Mouse (Mus musculus): ENCODE measurements at regions not wholly inside any gene's neighbourhood (a gene's known extent, or its start where the extent isn't known, plus 50 kb on each side); places are given as distances from the start of the nearest gene placed in this dataset.

- no peak for DNase-seq (ENCODE audit: low read depth, low spot score)
These were observed 94.7 kb downstream of the Zfp36l1 start for GRCm38 (mm10) chr12:80018086-80018485.

DNA sequence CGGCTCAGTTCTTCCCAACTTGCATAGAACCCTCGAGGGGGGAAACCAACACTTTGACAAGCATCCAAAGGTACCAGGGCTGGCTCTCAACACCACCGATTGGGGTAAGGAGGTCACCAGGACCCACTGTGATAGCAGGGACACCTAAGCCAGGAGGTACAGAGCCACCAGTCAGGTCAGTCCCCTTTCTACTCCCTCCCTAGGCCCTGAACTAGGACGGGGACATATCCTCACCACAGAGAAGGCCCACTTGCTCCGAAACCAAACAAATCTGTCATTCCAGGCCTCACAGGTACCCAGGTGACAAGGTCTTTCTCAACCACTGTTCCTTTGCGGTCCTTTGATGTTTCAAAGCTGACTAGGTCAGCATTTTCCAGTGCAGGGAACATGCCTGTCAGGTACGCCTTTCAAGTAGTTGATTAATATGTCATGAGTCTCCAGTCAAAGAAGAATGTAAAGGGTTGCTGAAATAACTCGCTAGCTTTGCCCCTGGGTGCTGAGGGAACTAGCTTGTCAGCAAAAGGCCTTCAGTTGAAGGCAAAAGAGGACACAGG is 95.4 kb downstream of the Zfp36l1 start:
- no peak for DNase-seq (ENCODE audit: low read depth, low spot score)

DNA sequence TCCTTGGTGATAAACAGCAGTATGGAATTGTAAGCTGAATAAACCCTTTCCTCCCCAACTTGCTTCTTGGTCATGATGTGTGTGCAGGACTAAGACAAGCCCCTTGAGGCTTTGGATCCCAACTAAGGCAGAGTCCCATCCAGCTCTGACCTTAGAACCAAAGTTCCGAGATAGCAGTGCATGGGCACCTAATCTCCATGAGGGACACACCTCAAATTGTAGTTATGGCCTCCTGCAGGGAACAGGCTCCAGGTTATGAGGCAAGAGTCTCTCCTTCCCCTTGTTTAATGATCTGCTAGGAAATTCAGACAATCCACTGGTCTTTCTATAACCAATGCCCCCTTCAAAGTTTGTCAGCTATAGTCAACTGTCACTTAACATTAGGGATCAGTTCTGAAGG is 96.9 kb downstream of the Zfp36l1 start:
- DNase-seq (ENCODE audit: low read depth, low spot score): no peak

GRCm38 (mm10) chr12:80014598-80014983 is 98.2 kb downstream of the Zfp36l1 start:
- DNase-seq (ENCODE audit: low read depth, low spot score): no peak

DNA sequence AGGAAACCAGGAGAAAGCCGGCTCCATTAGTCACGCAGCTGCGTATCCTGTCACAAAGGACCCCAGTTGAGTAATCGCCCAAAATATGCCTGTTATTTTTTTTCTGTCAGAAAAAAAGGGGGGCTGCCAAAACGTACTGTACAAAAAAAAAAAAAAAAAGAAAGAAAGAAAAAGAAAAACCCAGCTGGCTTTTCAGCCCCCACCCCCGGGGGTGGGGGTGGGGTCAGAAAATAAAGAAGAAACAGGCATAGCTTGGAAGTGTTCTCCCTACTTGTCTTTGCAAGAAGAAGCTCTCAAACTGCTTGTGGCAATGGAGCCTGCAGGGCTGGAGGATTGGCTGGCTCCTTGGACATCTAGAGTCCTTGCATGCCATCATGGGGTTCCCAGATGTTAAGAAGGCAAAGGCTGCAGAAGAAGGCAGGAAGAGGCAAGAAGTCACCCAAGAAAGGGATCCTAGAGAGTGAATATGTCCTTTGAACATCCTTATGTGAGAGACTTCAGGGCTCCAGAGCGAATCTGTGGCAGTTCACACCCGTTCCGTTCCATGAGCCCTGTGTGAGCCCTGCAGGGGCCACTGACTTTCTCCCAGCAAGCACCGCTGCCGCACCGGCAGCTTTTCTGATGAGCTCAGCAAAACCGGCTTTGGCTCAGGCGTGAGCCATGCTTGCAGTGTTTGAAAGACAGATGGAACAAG is 98.8 kb downstream of the Zfp36l1 start:
- peak; percentile 34 for DNase-seq (ENCODE audit: low read depth, low spot score)

DNA sequence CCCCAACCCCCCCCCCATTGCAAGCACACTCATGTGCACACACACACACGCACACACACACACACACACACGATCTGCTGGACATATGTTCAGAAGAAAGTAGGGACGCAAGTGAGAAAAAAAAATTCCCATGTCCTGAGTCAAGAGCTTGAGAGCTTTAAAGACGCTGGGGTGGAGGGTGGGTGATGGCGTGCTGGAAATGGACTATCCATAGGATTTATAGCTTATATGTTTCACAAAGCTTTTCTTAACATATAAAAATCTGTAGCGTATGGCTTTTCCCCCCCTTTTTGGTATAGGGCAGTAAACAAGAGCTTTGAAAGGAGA is 99.3 kb downstream of the Zfp36l1 start:
- no peak for DNase-seq (ENCODE audit: low read depth, low spot score)

DNA sequence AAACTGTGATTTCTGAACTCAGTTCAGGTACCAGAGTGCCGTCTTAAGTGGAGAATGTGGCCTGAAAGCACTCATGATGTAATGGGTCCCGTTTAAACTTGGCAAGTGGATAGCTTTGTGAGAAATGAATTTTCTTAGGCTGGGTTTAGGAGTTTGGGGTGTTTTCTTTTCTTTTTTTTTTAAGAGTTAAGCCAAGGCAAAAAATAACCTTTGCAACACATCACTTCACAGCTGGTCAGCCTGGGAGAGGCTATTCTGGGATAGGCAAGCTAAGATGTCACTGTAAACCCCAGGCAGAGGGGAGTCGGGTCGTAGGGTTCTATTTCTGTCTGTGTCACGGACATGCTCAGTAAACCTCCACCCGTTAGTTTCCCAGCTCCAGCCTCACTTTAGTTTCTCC is 100.9 kb downstream of the Zfp36l1 start:
- no peak for DNase-seq (ENCODE audit: low read depth, low spot score)

DNA sequence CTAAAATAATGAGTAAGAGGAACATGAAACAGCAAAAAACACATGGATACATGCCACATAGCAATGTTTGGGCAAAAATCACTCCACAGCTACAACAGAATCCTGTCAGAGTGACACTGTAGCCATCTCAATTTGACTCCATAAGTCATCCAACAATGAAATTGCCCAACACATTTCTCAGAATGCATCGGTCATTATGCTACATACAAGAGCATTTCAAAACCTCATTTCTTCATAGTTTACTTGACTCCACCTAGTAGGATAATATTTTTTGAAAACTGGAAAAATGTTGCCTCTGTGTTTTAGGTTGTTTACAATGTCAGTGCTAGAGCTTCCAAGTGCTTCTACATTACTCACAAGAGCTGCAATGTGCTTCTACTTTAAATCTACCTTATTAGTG is 101.9 kb downstream of the Zfp36l1 start:
- no peak for DNase-seq (ENCODE audit: low read depth, low spot score)

- no peak for DNase-seq (ENCODE audit: low read depth, low spot score)
These were observed 102.6 kb downstream of the Zfp36l1 start for GRCm38 (mm10) chr12:80010220-80010619.

DNA sequence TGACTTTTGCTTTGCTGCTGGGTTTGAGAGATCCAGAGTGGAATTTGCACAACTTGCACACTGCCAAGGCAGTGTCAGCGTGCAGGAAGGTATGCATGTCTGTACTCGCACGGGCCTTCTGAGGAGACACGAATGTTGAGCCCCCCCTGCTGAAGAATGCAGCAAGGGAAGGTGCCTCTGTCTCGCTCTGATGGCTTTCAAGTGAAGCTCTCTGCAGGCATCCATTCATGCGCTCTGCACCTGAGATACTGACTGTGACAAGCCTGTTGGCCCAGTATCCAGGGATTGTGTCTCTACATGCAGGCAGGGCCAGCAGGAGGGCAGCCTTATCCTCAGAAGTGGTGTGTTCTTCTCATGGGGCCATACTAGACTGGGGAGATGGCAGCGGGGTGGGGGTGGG is 105.0 kb downstream of the Zfp36l1 start:
- no peak for DNase-seq (ENCODE audit: low read depth, low spot score)

DNA sequence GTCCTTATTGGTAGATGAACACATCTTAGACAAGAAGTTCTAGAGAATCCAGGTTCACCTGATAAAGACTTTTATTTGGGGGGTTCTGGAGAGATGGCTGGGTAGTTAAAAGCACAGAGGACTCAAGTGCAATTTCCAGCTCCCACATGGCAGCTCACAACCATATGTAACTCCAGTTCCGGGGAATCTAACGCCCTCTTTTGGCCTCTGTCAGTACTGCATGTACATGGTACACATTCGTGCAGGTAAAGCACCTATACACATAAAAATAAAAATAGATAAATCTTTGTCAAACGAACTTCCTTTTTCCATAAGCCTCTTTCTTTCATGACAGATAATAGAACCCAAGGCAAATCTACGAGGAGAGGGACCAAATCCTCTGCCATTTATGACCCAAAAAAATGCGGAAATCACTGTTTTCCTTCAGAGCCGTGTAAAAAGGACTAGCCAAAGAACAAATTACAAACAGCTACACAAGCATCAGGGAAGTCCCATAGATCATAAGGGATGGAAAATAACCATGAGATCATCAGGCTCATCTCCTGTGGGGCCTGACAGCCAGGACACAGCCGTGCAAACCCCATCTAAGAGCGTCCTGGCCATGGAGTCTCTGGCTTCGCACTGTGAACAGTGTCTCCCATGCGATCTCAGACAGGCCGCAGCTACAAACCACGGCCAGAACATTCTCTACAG is 107.4 kb downstream of the Zfp36l1 start:
- no peak for DNase-seq (ENCODE audit: low read depth, low spot score)

DNA sequence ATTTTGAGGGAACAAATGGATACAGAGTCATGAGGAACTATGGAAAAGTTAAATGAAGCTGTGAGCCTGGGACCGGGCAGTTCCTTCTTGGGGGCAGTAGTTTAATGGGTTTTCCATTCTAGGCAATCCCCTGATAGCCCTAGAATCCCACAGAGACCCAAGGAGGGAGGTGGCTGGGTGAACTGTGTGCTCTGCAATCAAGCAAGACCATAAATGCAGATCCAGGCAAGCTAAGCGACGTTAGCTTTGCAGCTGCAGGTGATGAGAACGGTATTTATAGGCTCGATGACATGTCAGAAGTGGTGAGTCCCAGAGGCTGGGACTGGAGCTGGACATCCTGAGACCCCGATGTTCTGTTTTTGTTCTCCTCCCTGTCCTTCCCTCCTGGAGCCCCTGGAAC is 108.2 kb downstream of the Zfp36l1 start:
- peak; percentile 37 for DNase-seq (ENCODE audit: low read depth, low spot score)

DNA sequence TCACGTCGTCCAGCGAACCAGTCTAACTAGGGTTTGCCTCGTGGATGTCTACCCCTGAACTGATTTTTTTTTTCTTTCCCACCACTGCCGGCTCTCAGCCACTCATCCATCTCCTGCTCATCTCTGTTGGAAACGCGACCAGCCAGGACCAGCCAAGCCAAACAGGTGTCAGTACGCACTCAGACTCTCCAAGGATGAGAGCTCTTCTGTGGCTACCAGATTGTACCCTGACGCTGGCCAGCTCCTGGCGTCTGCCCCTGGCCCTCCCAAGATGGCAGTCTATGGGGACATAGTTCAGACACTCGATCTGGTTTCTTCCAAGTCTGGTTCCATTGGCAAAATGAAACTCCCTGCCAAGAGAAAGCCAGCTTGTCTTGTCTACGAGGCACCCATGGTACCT is 109.3 kb downstream of the Zfp36l1 start:
- no peak for DNase-seq (ENCODE audit: low read depth, low spot score)

DNA sequence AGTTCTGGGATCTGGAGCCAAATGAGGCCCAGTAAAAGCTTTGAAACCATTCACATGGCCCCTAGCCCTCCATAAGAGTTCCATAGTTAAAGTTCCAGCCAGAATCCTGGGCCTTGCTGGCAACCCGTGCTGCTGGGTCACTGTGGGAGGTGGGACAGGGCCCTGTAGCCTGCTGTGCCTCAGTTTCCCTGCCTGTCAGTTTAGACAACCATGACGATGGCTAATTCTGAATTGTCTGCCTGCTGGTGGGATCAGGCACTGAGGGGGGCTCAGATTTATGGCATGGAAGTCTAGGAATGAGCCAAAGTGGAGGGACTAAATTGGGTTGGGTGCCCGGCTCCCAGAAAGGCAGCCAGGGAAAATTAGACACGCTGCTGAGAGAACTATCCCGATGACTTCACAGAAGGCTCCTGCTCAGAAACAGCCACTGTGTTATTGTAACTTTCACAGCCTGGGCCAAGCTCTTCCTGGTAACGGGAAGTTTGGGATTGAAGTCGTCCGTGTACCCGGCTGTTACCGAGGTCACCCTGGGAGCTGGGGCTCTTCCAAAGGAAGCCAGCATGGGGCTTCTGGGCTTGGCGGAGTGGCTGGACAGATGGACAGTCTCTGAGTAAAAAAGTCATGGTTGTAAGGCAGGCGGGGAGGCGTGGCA is 110.2 kb downstream of the Zfp36l1 start:
- DNase-seq (ENCODE audit: low read depth, low spot score): no peak

GRCm38 (mm10) chr12:80001794-80002193 is 111.0 kb downstream of the Zfp36l1 start:
- DNase-seq (ENCODE audit: low read depth, low spot score): no peak

- no peak for DNase-seq (ENCODE audit: low read depth, low spot score)
These were observed 112.9 kb downstream of the Zfp36l1 start for GRCm38 (mm10) chr12:79999868-80000370.

DNA sequence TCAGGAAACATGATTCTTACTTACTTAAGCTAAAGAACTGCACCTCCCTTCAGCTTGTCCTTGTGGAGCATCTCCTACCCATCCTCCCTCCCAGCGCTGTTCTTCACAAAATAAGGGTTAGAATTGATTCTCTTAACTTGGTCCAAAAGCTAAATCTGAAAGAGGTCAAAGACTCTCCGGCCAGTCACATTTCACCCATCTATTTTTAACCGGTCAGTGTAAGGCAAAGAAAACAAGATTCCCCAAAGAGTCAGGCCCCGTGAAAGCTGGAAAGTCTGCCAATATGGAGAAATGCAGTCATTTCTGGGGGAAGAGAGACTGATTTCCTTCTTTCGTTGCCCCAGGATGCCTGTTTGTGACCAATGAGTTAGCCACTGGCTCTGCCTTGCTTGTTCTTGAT is 114.0 kb downstream of the Zfp36l1 start:
- DNase-seq (ENCODE audit: low read depth, low spot score): no peak

DNA sequence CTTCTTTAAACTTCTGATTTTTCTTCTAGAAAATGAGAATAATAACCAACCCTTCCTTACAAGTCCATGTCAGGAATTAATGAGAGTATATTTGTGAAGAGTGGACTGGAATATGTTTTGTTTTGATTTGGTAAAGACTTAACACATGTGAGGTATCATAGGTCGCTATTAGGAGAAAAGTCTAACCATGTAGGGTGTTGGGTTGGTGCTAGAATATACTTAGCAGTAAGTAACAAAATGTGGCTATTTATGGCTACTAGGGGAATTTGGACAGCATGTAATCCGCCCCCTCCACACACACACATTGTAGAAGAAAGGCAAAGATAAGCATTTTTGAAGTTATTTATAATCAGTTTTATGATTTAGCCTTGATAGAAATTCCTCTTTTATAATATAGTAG is 114.5 kb downstream of the Zfp36l1 start:
- DNase-seq (ENCODE audit: low read depth, low spot score): no peak

DNA sequence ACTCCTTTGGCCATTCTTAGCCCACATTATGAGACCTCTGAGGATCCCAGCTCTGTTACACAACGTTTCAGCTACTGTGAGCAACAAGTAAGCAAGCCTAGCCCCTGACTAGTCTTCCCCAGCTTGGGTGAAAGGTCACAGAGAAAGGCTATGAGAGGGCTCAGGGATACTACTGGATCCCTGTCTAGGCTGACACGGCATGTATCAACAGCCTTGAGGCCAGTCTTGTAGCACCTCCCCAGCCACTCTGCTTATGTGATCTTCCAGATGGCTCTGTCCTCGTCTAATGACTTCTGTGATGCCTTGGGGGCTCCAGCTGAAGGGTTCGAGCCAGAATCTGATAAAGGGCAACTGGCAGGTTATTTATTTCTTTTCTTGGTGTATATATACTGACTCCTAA is 115.6 kb downstream of the Zfp36l1 start:
- DNase-seq (ENCODE audit: low read depth, low spot score): no peak

GRCm38 (mm10) chr12:79995521-79996094 is 117.2 kb downstream of the Zfp36l1 start:
- DNase-seq (ENCODE audit: low read depth, low spot score): no peak

- no peak for DNase-seq (ENCODE audit: low read depth, low spot score)
These were observed 118.8 kb downstream of the Zfp36l1 start for GRCm38 (mm10) chr12:79993821-79994571.

GRCm38 (mm10) chr12:79991279-79991678 is 121.5 kb downstream of the Zfp36l1 start:
- DNase-seq (ENCODE audit: low read depth, low spot score): no peak

All from A20 (cell line).